Mouse (Mus musculus): Measurements from ENCODE around the gene Zfp626. TPM values are rescaled to one million over a fixed set of nuclear protein-coding genes. Genes with fewer than 3 reads are reported as not detected.
"Not testable (repeated sequence)": the region's sequence is repeated elsewhere in the genome, so short reads cannot be mapped to it uniquely, and the experiment has no call there.

The Zfp626 gene
- polyA plus RNA-seq, 1 experiment from 2014 or later: 2.3 TPM

- H3K9ac ChIP-seq (ENCODE audit: low read length): no peak overlapping the region
- no peak overlapping the region for H3K27ac ChIP-seq (ENCODE audit: low read depth, low read length)
- peaks cover 3% of the 10 kb centered on the region; the same call in 1 of the 2 replicates for H3K36me3 ChIP-seq (ENCODE audit: control insufficient read depth, insufficient read depth, low read length)
- H3K4me1 ChIP-seq (ENCODE audit: control insufficient read depth, insufficient read depth, low read length): peaks cover 5% of the 10 kb centered on the region; the same call in 1 of the 2 replicates
- no peak overlapping the region for H3K4me3 ChIP-seq (ENCODE audit: low read depth, low read length)
- no peak overlapping the region for H3K4me2 ChIP-seq (ENCODE audit: low read depth)
- ATAC-seq (ENCODE audit: insufficient read depth, low FRiP score, low TSS enrichment) (no peak), DNase-seq (ENCODE audit: low spot score) (no peak)
- no peaks in the 10 kb centered on the region for H3K9me3 ChIP-seq (ENCODE audit: control insufficient read depth, low read length)
- 94% methylated on average over 6 of the region's 6 CpGs for WGBS
- H3K27me3 ChIP-seq (ENCODE audit: control insufficient read depth, insufficient read depth, low read length): no peaks in the 10 kb centered on the region
Measured at GRCm38 (mm10) chr7:27840104-27840503, 33.1 kb downstream of the Zfp626 start.

GRCm38 (mm10) chr7:27857227-27857626, 50.2 kb downstream of the Zfp626 start, which contains the start of gene Zfp607a:
Gene Zfp607a, plus strand, starts transcription at chr7:27857527.
- DNase-seq (ENCODE audit: low spot score): no peak
- WGBS: 93% methylated on average over 1 of the region's 1 CpGs

DNA sequence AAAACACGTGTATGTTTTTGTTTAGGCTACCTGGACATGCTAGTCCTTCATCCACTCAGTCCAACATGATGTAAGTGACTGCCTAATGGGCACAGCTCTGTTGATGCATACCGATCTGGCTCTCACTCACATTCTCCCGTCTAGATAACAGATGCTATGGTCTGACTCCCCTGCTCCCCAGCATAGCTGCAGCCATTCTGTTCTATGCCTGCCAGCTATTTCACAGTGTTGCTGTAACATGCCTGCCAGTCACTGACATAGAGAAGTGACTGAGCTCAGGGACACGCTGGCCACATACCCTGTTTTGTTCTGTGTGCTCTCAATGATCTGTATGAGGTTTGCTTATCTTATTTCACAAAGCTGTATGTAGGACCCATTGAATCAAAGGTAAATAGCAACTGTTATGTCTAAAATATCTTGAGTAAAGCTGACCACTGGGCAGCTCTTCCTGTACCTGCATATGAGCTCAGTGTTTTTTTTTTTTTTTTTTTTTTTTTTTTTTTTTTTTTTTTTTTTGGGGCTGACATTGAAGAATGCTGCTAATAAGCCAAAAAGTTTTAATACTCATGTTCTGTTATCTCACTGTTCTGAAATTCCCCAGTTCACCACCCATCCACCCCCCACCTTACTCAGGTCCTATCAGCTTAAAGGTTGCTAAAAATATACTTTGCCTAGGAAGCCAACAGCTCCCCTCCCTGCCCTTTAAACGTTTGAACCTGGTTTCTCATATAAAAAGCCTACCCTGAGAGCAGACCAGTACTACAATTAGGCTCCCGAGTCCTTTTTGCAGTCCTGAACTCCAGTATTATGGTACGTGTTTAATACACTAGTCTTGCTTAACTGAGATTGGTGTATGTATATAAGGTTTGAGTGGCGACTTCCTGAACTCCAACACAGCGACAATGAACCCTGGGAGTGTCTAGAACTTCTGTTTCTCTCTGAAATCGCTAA, 52.6 kb downstream of the Zfp626 start:
- Histone ChIP-seq H3K36me3 (ENCODE audit: control insufficient read depth, insufficient read depth, low read length) (no peaks in the 10 kb centered on the region), H3K9me3 (ENCODE audit: control insufficient read depth, low read length) (no peaks in the 10 kb centered on the region), H3K27ac (ENCODE audit: low read depth, low read length) (no peak overlapping the region), H3K4me2 (ENCODE audit: low read depth) (peak overlapping the region; percentile 67), H3K4me1 (ENCODE audit: control insufficient read depth, insufficient read depth, low read length) (0 out of 2 replicates have a peak, but pooled peaks cover 2% of the 10 kb centered on the region), H3K9ac (ENCODE audit: low read length) (peak overlapping the region; percentile 29; the same call in 1 of the 2 replicates), H3K4me3 (ENCODE audit: low read depth, low read length) (peak overlapping the region; percentile 48), H3K27me3 (ENCODE audit: control insufficient read depth, insufficient read depth, low read length) (no peaks in the 10 kb centered on the region)
- 32% methylated on average over 10 of the region's 10 CpGs for WGBS
- no peak for DNase-seq (ENCODE audit: low spot score)
- no peak for ATAC-seq (ENCODE audit: insufficient read depth, low FRiP score, low TSS enrichment)

More at GRCm38 (mm10) chr7:27857227-27857626, 50.2 kb downstream of the Zfp626 start, which contains the start of gene Zfp607a:
- H3K36me3 ChIP-seq (ENCODE audit: control insufficient read depth, insufficient read depth, low read length): 0 out of 2 replicates have a peak, but pooled peaks cover 3% of the 10 kb centered on the region
- no peak within 1 kb of the TSS for H3K4me2 ChIP-seq (ENCODE audit: low read depth)
- H3K4me3 ChIP-seq (ENCODE audit: low read depth, low read length): no peak within 1 kb of the TSS
- no peak within 1 kb of the TSS for H3K27ac ChIP-seq (ENCODE audit: low read depth, low read length)
- 0 out of 2 replicates have a peak, but pooled peaks cover 2% of the 10 kb centered on the region for H3K4me1 ChIP-seq (ENCODE audit: control insufficient read depth, insufficient read depth, low read length)
- ATAC-seq (ENCODE audit: insufficient read depth, low FRiP score, low TSS enrichment): no peak
- no peaks in the 10 kb centered on the region for H3K9me3 ChIP-seq (ENCODE audit: control insufficient read depth, low read length)
- H3K9ac ChIP-seq (ENCODE audit: low read length): no peak within 1 kb of the TSS
- no peaks in the 10 kb centered on the region for H3K27me3 ChIP-seq (ENCODE audit: control insufficient read depth, insufficient read depth, low read length)

DNA sequence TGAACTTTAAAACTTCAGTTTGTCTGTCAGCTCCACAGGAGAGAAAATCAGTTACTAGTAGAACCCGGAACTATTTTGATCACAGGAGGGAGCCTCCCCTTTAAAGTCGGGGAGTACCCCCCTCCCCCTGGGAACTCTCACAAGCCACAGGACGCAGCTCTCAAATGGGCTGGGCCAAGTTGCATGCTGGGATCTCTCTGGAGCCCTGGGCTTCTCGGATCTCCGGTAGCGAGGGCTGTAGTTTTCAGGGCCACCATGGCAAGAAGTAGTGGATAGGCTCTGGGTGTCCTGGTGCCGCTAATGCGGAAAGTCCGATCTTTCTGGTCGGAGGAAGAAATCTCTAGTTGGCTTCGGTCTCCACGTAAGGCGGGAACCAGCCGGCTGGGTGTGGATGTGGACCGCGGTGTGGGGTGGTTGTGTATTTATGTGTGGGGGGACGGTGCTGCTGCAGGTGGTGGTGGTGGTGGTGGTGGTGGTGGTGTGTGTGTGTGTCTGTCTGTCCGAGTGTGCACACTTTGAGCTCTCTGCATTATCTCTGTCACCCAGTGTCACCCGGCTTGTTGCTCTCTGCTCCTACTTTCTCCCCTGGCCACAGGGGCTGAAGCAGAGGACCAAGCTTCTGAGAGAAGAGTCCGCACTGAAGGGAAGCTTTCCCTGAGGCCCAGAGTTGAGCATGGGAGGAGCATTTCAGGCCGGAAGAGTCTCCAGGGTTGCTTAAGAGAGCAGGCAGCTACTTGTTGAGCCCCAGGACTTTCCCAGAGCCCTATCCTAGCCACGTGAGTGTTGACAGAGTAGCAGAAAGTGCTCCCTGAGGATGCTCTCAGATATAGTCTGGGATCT, 53.6 kb downstream of the Zfp626 start:
- H3K27ac ChIP-seq (ENCODE audit: low read depth, low read length): no peak overlapping the region
- 0% methylated on average over 22 of the region's 22 CpGs for WGBS
- H3K27me3 ChIP-seq (ENCODE audit: control insufficient read depth, insufficient read depth, low read length): no peaks in the 10 kb centered on the region
- no peak; the same call in 1 of the 2 replicates for ATAC-seq (ENCODE audit: insufficient read depth, low FRiP score, low TSS enrichment)
- H3K4me3 ChIP-seq (ENCODE audit: low read depth, low read length): peak overlapping the region; percentile 48
- peak overlapping the region; percentile 64 for H3K9ac ChIP-seq (ENCODE audit: low read length)
- H3K4me2 ChIP-seq (ENCODE audit: low read depth): peak overlapping the region; percentile 67
- H3K4me1 ChIP-seq (ENCODE audit: control insufficient read depth, insufficient read depth, low read length): 0 out of 2 replicates have a peak, but pooled peaks cover 2% of the 10 kb centered on the region
- no peaks in the 10 kb centered on the region for H3K36me3 ChIP-seq (ENCODE audit: control insufficient read depth, insufficient read depth, low read length)
- no peaks in the 10 kb centered on the region for H3K9me3 ChIP-seq (ENCODE audit: control insufficient read depth, low read length)
- DNase-seq (ENCODE audit: low spot score): peak; percentile 54

DNA sequence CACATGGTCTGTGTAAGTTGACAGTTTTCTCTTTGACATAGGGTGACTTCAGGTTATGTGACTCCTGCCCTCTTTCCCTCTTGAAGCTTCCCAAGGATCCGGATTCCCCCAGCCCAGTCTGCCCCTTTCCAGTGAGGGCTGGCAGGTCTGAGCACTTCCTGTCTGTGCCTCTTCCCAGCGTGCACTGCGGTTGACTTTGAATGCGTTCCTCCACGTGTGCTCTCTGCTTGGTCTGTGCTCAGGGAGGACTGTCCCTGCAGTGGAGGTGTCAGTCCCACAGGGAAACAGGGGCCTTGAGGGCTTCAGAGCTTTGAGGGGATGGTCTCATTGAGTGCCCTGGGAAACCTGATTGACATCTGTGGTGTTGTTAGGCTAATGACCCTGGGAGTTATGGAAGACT, 55.6 kb downstream of the Zfp626 start:
- H3K27ac ChIP-seq (ENCODE audit: low read depth, low read length); H3K4me2 ChIP-seq (ENCODE audit: low read depth): not testable (repeated sequence)

More for the DNA sequence above, 55.6 kb downstream of the Zfp626 start:
- not testable (repeated sequence) for H3K4me3 ChIP-seq (ENCODE audit: low read depth, low read length); H3K4me1 ChIP-seq (ENCODE audit: control insufficient read depth, insufficient read depth, low read length); ATAC-seq (ENCODE audit: insufficient read depth, low FRiP score, low TSS enrichment); H3K27me3 ChIP-seq (ENCODE audit: control insufficient read depth, insufficient read depth, low read length); H3K36me3 ChIP-seq (ENCODE audit: control insufficient read depth, insufficient read depth, low read length); DNase-seq (ENCODE audit: low spot score); H3K9ac ChIP-seq (ENCODE audit: low read length); H3K9me3 ChIP-seq (ENCODE audit: control insufficient read depth, low read length)
- 83% methylated on average over 5 of the region's 5 CpGs for whole genome bisulfite sequencing

Other genes with a start within 250 kb of the Zfp626 start
- 72.0 and 72.9 TPM in 2 replicates for gene Akt2, start 215.6 kb upstream of the Zfp626 start, polyA plus RNA-seq (2014; fragmentation: Nextera tagmentation; extraction: Ambion mirVana)
- gene Ttc9b, start 153.3 kb upstream of the Zfp626 start, polyA plus RNA-seq (2014; fragmentation: Nextera tagmentation; extraction: Ambion mirVana): 10.2 and 11.2 TPM in 2 replicates
- gene Map3k10, start 132.6 kb upstream of the Zfp626 start, polyA plus RNA-seq (2014; fragmentation: Nextera tagmentation; extraction: Ambion mirVana): 9.0 and 12.5 TPM in 2 replicates
- 5.0 and 6.1 TPM in 2 replicates for gene Zfp607b, start 117.9 kb upstream of the Zfp626 start, polyA plus RNA-seq (2014; fragmentation: Nextera tagmentation; extraction: Ambion mirVana)
- gene Zfp60, start 75.8 kb upstream of the Zfp626 start, polyA plus RNA-seq (2014; fragmentation: Nextera tagmentation; extraction: Ambion mirVana): 83.7 and 84.7 TPM in 2 replicates
- 11.2 and 12.6 TPM in 2 replicates for gene Zfp59, start 31.4 kb downstream of the Zfp626 start, polyA plus RNA-seq (2014; fragmentation: Nextera tagmentation; extraction: Ambion mirVana)
- gene Zfp607a, start 50.3 kb downstream of the Zfp626 start, polyA plus RNA-seq (2014; fragmentation: Nextera tagmentation; extraction: Ambion mirVana): 2.1 and 2.4 TPM in 2 replicates
- 10.7 and 12.8 TPM in 2 replicates for gene Zfp974, start 122.3 kb downstream of the Zfp626 start, polyA plus RNA-seq (2014; fragmentation: Nextera tagmentation; extraction: Ambion mirVana)
- gene Zfp780b, start 172.0 kb downstream of the Zfp626 start, polyA plus RNA-seq (2014; fragmentation: Nextera tagmentation; extraction: Ambion mirVana): 20.4 and 20.8 TPM in 2 replicates
- gene Zfp850, start 206.9 kb downstream of the Zfp626 start, polyA plus RNA-seq (2014; fragmentation: Nextera tagmentation; extraction: Ambion mirVana): 9.4 and 10.7 TPM in 2 replicates
- gene Psmc4, start 242.9 kb downstream of the Zfp626 start, polyA plus RNA-seq (2014; fragmentation: Nextera tagmentation; extraction: Ambion mirVana): 398 and 405 TPM in 2 replicates